Mouse (Mus musculus) heart, postnatal 0 days (tissue): Measurements from ENCODE around the gene Mrpl22. TPM values are rescaled to one million over a fixed set of nuclear protein-coding genes. Genes with fewer than 3 reads are reported as not detected.
A peak's percentile ranks its signal among the peaks of the same experiment; 100 is the strongest.
"Not testable (repeated sequence)": the region's sequence is repeated elsewhere in the genome, so short reads cannot be mapped to it uniquely, and the experiment has no call there.

Experiments used
- ATAC-seq: fragments of 200-750 bp; cut with Nextera tagmentation; 2 replicates; pipeline ENCODE4 v1.8.0; 2017; ENCODE audit warnings: low read depth, moderate number of reproducible peaks, moderate library complexity; ENCODE audit not compliant: insufficient read depth
- DNase-seq: peaks from one replicate; pipeline ENCODE4 v3.0.0-alpha.2; 2016; ENCODE audit warnings: low spot score
- H3K27ac ChIP-seq: fragments of 300-500 bp; sonication (generic); 2 replicates; pipeline ENCODE4 v1.5.1; 2014; ENCODE audit warnings: low read depth, mild to moderate bottlenecking
- H3K27me3 ChIP-seq: fragments of 300-500 bp; sonication (generic); 2 replicates; pipeline ENCODE4 v1.6.1; 2014; ENCODE audit warnings: low read length, mixed read lengths; ENCODE audit not compliant: control insufficient read depth, insufficient read depth
- H3K36me3 ChIP-seq: fragments of 300-500 bp; sonication (generic); replicated peaks from 2 replicates; pipeline ENCODE4 v1.6.1; 2014; ENCODE audit warnings: low read length, mixed read lengths; ENCODE audit not compliant: control insufficient read depth, insufficient read depth
- H3K4me1 ChIP-seq: fragments of 300-500 bp; sonication (generic); 2 replicates; pipeline ENCODE4 v1.6.1; 2014; ENCODE audit warnings: antibody characterized with exemption; ENCODE audit not compliant: control insufficient read depth, insufficient read depth
- H3K4me2 ChIP-seq: fragments of 300-500 bp; sonication (generic); 2 replicates; pipeline ENCODE4 v1.6.1; 2014; ENCODE audit warnings: low read depth, mild to moderate bottlenecking, low read length, moderate library complexity
- H3K4me3 ChIP-seq: fragments of 300-500 bp; sonication (generic); 2 replicates; pipeline ENCODE4 v1.5.1; 2014; ENCODE audit warnings: low read depth, low read length
- H3K9ac ChIP-seq: fragments of 300-500 bp; sonication (generic); replicated peaks from 2 replicates; pipeline ENCODE4 v1.6.1; 2014; ENCODE audit warnings: low read depth, low read length, mixed read lengths
- H3K9me3 ChIP-seq: fragments of 300-500 bp; sonication (generic); replicated peaks from 2 replicates; pipeline ENCODE4 v1.6.1; 2016; ENCODE audit warnings: low read length; ENCODE audit not compliant: control insufficient read depth
- CTCF ChIP-seq: IDR thresholded peaks from 2 replicates; pipeline ENCODE4 v1.5.1; 2016; ENCODE audit warnings: antibody characterized with exemption, control low read depth, low read depth
- EP300 ChIP-seq: IDR thresholded peaks from 2 replicates; pipeline ENCODE4 v1.6.1; 2016; ENCODE audit warnings: antibody characterized with exemption, low read depth
- WGBS: fragments of 180-500 bp; shearing (Covaris S2); extraction: QIAGEN DNeasy Blood & Tissue Kit; methylation state at CpG from one replicate; pipeline ENCODE4 v1.1.7; 2014; 5-methylcytosine and 5-hydroxymethylcytosine counted together
- polyA plus RNA-seq: library from polyadenylated mRNA; unstranded; fragments of >200 nt; fragmentation: Nextera tagmentation; extraction: Ambion mirVana; gene quantifications from 2 replicates; pipeline ENCODE4 v1.2.1, GENCODE M21; 2015
- total RNA-seq: library from RNA; depleted of rRNA; stranded (reverse); fragments of >200 nt; gene quantifications from 2 replicates; pipeline ENCODE4 v1.2.3, GENCODE M21; 2014; ENCODE audit warnings: low replicate concordance

Mrpl22 gene
- total and polyA plus RNA-seq, 2 experiments from 2014 or later = 58.4 to 124 TPM

DNA sequence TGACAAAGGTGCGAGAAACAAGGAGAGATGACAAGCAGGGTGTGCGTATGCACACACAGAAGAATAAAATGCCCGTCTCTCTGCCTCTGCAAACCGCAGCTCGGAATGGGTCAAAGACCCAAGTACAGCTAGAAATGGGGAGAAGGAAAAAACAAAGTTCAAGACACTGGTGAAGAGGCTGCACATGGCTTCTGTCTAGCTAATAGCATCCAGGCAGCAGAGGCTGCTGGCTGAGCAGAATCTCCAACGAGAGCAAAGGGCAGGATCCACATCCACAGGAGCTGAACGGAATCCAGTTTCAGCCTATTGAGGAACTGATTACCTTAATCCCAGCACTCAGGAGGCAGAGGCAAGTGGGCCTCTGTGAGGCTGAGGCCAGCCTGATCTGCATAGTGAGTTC lies 9.3 kb downstream of the Mrpl22 start:
- Histone ChIP-seq H3K36me3 (peaks cover 31% of the 10 kb centered on the region), H3K4me3 (no peak overlapping the region), H3K27me3 (no peaks in the 10 kb centered on the region), H3K4me1 (no peaks in the 10 kb centered on the region), H3K9me3 (no peaks in the 10 kb centered on the region), H3K9ac (no peak overlapping the region), H3K4me2 (no peak overlapping the region), H3K27ac (peak overlapping the region; percentile 17; the same call in 1 of the 2 replicates)
- TF ChIP-seq CTCF = no peak
- no peak for TF ChIP-seq EP300
- no peak for ATAC-seq
- no peak for DNase-seq
- 89% methylated on average over 7 of the region's 7 CpGs for WGBS

GRCm38 (mm10) chr11:58183579-58183978 lies 12.1 kb downstream of the Mrpl22 start:
- DNase-seq = no peak
- ATAC-seq = no peak
- H3K36me3 ChIP-seq = 0 out of 2 replicates have a peak, but pooled peaks cover 5% of the 10 kb centered on the region

GRCm38 (mm10) chr11:58189675-58190074 lies 18.2 kb downstream of the Mrpl22 start:
- Histone ChIP-seq H3K27me3 (no peaks in the 10 kb centered on the region), H3K4me2 (no peak overlapping the region), H3K27ac (no peak overlapping the region), H3K4me1 (peaks cover 14% of the 10 kb centered on the region), H3K4me3 (no peak overlapping the region), H3K9ac (no peak overlapping the region), H3K36me3 (no peaks in the 10 kb centered on the region), H3K9me3 (no peaks in the 10 kb centered on the region)
- DNase-seq = no peak
- no peak for ATAC-seq
- TF ChIP-seq EP300 (no peak), CTCF (no peak)
- 85% methylated on average over 6 of the region's 6 CpGs for WGBS

More at GRCm38 (mm10) chr11:58183579-58183978, 12.1 kb downstream of the Mrpl22 start:
- Histone ChIP-seq H3K4me2 (no peak overlapping the region), H3K4me3 (no peak overlapping the region), H3K27me3 (no peaks in the 10 kb centered on the region), H3K9me3 (no peaks in the 10 kb centered on the region), H3K27ac (no peak overlapping the region), H3K9ac (no peak overlapping the region), H3K4me1 (no peaks in the 10 kb centered on the region)
- TF ChIP-seq EP300 (no peak), CTCF (no peak)
- 76% methylated on average over 3 of the region's 3 CpGs for WGBS

DNA sequence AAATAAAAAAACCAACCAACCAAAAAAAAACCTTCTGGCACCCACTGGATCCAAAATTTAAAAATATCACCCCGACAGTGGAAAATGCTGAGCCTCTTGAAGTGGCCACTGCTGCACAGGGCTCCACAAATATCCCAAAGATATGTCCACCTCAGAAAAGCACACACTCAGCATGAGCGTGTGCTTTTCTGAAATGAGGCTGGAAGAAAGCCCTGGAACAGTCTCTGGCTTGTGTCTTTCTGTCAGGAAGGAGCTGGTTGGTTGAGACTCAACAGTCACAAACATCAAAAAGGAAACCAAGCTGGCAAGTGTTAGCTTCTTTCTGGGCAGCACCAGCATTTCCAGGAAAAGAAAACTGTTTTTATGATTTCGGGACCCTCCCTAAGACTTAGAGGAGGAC lies 21.9 kb downstream of the Mrpl22 start:
- no peak overlapping the region for H3K9ac ChIP-seq
- H3K4me2 ChIP-seq = peak overlapping the region; percentile 31; the same call in 1 of the 2 replicates
- TF ChIP-seq EP300 (no peak), CTCF (no peak)
- H3K27ac ChIP-seq = peak overlapping the region; percentile 78
- no peaks in the 10 kb centered on the region for H3K36me3 ChIP-seq
- H3K4me3 ChIP-seq = no peak overlapping the region
- H3K27me3 ChIP-seq = no peaks in the 10 kb centered on the region
- no peaks in the 10 kb centered on the region for H3K9me3 ChIP-seq
- peaks cover 18% of the 10 kb centered on the region for H3K4me1 ChIP-seq
- WGBS = 13% methylated on average over 3 of the region's 3 CpGs
- ATAC-seq (peak; percentile 87), DNase-seq (peak; percentile 77)

DNA sequence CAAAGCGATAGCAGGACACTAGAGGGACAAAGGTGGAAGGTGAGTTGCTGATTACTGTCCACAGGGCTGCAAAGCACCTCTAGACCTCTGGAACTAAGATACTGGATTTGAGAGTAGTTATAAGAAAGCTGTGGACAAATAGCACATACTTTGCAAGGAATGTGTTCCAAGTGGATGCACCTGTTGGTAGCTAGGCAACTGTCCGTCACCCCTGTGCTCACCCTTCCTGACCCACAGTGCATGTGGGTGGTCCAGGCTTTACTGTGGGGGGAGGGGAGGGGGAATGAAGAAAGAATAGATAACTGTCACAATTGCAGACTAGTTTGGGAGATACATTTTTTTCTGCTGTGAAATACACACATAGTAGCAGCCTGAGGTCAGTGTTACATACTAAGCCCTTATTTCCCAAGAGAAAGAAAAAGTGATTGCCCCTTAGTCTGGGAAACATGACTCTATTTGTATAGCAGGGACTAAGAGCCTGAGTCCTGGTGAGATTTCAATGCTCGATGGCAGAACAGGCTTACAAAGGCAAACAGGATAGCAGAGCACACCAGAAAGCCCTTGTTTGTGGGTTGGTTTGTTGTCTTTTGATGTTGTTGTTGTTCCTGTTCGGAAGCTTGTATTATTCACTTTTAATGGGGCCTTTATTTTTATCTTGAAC lies 22.5 kb downstream of the Mrpl22 start:
- WGBS = 33% methylated on average over 4 of the region's 4 CpGs
- no peak for DNase-seq
- Histone ChIP-seq H3K9me3 (no peaks in the 10 kb centered on the region), H3K9ac (no peak overlapping the region), H3K27me3 (no peaks in the 10 kb centered on the region), H3K4me2 (peak overlapping the region; percentile 31; the same call in 1 of the 2 replicates), H3K27ac (peak overlapping the region; percentile 78), H3K4me3 (no peak overlapping the region), H3K4me1 (peaks cover 18% of the 10 kb centered on the region), H3K36me3 (no peaks in the 10 kb centered on the region)
- TF ChIP-seq CTCF (no peak), EP300 (no peak)
- ATAC-seq = peak; percentile 55; the same call in 1 of the 2 replicates

DNA sequence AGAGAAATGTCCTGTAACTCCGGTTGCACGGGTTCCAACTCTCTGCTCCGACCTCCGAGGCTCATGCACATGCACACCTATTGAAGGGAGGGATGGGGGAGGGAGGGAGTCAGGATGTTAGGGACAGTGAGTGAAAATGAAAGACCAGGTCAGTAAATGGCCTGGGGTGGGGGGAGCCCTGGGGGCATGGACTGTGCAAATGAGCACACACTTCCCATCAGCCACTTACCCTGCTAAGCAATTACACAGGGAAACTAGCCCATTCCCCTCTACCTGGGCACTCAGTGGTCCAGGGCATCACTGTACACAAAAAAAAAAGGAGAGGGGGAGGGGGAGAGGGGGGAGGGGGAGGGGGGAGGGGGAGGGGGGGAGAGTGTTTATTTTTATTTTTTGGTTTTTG lies 27.2 kb downstream of the Mrpl22 start:
- peaks cover 16% of the 10 kb centered on the region for H3K4me1 ChIP-seq
- H3K4me3 ChIP-seq = peak overlapping the region; percentile 67
- TF ChIP-seq EP300 = no peak
- TF ChIP-seq CTCF = no peak
- DNase-seq (no peak), ATAC-seq (no peak)
- H3K9ac ChIP-seq = no peak overlapping the region
- H3K27ac ChIP-seq = no peak overlapping the region
- no peaks in the 10 kb centered on the region for H3K27me3 ChIP-seq
- H3K4me2 ChIP-seq = peak overlapping the region; percentile 78
- 91% methylated on average over 4 of the region's 4 CpGs for WGBS
- no peaks in the 10 kb centered on the region for H3K9me3 ChIP-seq
- H3K36me3 ChIP-seq = no peaks in the 10 kb centered on the region

- H3K36me3 ChIP-seq, H3K27me3 ChIP-seq, H3K9me3 ChIP-seq, H3K4me1 ChIP-seq: not testable (repeated sequence)
- Histone ChIP-seq H3K4me3 (peak within 1 kb of the TSS; percentile 67), H3K9ac (peak within 1 kb of the TSS; percentile 68), H3K27ac (peak within 1 kb of the TSS; percentile 82), H3K4me2 (peak within 1 kb of the TSS; percentile 78)
- WGBS = 4% methylated on average over 12 of the region's 15 CpGs
- peak; percentile 86 for ATAC-seq
- DNase-seq = peak; percentile 48
Observed at GRCm38 (mm10) chr11:58199229-58200037, 28.0 kb downstream of the Mrpl22 start, which contains the start of the genes Igtp and Irgm2. Igtp (plus strand) TSS chr11:58199556. Irgm2 (plus strand) TSS chr11:58199618.
